In genomic region chr3:144124353-144124752, GRCm38 (mm10) we compare ENCODE assay signal across 11 mouse cellular contexts.
DNase-seq lines count a peak whose midpoint lies in the region; ATAC-seq and TF ChIP-seq lines count a peak whose summit lies in the region.
"Had no signal": no experiment of that assay in that cellular context is flagged by ENCODE, and none has a peak within 500 bp of the region (broad histone marks: within the 10 kb centered on the region; RNA-seq: fewer than 3 reads in every experiment).

No protein-coding gene starts in this region.

- no peak overlapping the region for H3K4me3 ChIP-seq in hindbrain, embryonic 13.5 days
- no peak overlapping the region for H3K4me3 ChIP-seq in hindbrain, embryonic 11.5 days (ENCODE audit: low read depth, low read length)
- H3K4me3 ChIP-seq in forebrain, postnatal 0 days (ENCODE audit: low read depth, low read length): no peak overlapping the region
- H3K4me3 ChIP-seq in stomach, postnatal 0 days (ENCODE audit: low read depth, low read length): no peak overlapping the region
- no peak overlapping the region for H3K4me3 ChIP-seq in heart, embryonic 11.5 days (ENCODE audit: low read depth, low read length)

- no peak overlapping the region for H3K4me2 ChIP-seq in hindbrain, embryonic 13.5 days
- no peak overlapping the region for H3K4me2 ChIP-seq in hindbrain, embryonic 11.5 days (replicated peaks; ENCODE audit: low read depth, low read length)
- H3K4me2 ChIP-seq in forebrain, postnatal 0 days (ENCODE audit: low read depth): no peak overlapping the region
- no peak overlapping the region for H3K4me2 ChIP-seq in stomach, postnatal 0 days (replicated peaks; ENCODE audit: low read depth)
- no peak overlapping the region for H3K4me2 ChIP-seq in heart, embryonic 11.5 days
- H3K4me2 ChIP-seq: liver, embryonic 11.5 days had no signal

- TF ChIP-seq CTCF in forebrain, postnatal 0 days (IDR thresholded peaks at IDR 0.05; ENCODE audit: low read depth): no peak
- no peak for TF ChIP-seq CTCF in stomach, postnatal 0 days (IDR thresholded peaks at IDR 0.05; ENCODE audit: low read depth)

- no peak for TF ChIP-seq EP300 in stomach, postnatal 0 days (optimal IDR thresholded peaks at IDR 0.05)

- H3K36me3 ChIP-seq in hindbrain, embryonic 13.5 days: no peaks in the 10 kb centered on the region
- no peaks in the 10 kb centered on the region for H3K36me3 ChIP-seq in hindbrain, embryonic 11.5 days (ENCODE audit: control insufficient read depth, insufficient read depth, low read length)
- no peaks in the 10 kb centered on the region for H3K36me3 ChIP-seq in forebrain, postnatal 0 days (ENCODE audit: insufficient read depth)
- H3K36me3 ChIP-seq in stomach, postnatal 0 days (ENCODE audit: control insufficient read depth, insufficient read depth, low read length): no peaks in the 10 kb centered on the region
- no peaks in the 10 kb centered on the region for H3K36me3 ChIP-seq in heart, embryonic 11.5 days (ENCODE audit: control insufficient read depth, insufficient read depth, low read length)

- 48% methylated on average over 4 of the region's 4 CpGs for whole genome bisulfite sequencing in hindbrain, embryonic 13.5 days
- WGBS in hindbrain, embryonic 11.5 days: 75% methylated on average over 4 of the region's 4 CpGs
- WGBS in forebrain, postnatal 0 days: 17% methylated on average over 4 of the region's 4 CpGs
- WGBS in stomach, postnatal 0 days: 69% methylated on average over 4 of the region's 4 CpGs
- WGBS in heart, embryonic 11.5 days (ENCODE audit: insufficient replicate concordance): 77% methylated on average over 4 of the region's 4 CpGs

- H3K9ac ChIP-seq in hindbrain, embryonic 13.5 days: no peak overlapping the region
- no peak overlapping the region for H3K9ac ChIP-seq in hindbrain, embryonic 11.5 days (ENCODE audit: low read depth, low read length)
- no peak overlapping the region for H3K9ac ChIP-seq in forebrain, postnatal 0 days
- H3K9ac ChIP-seq in stomach, postnatal 0 days (ENCODE audit: low read length): no peak overlapping the region
- no peak overlapping the region for H3K9ac ChIP-seq in heart, embryonic 11.5 days (ENCODE audit: low read depth, low read length)

- no peak overlapping the region for H3K27ac ChIP-seq in hindbrain, embryonic 13.5 days
- H3K27ac ChIP-seq in hindbrain, embryonic 11.5 days (ENCODE audit: low read depth, low read length): no peak overlapping the region
- no peak overlapping the region for H3K27ac ChIP-seq in forebrain, postnatal 0 days (ENCODE audit: low read depth, low read length)
- H3K27ac ChIP-seq in stomach, postnatal 0 days (replicated peaks): no peak overlapping the region
- H3K27ac ChIP-seq in heart, embryonic 11.5 days (ENCODE audit: low read depth, low read length): no peak overlapping the region

- no peaks in the 10 kb centered on the region for H3K27me3 ChIP-seq in hindbrain, embryonic 13.5 days
- H3K27me3 ChIP-seq in hindbrain, embryonic 11.5 days (ENCODE audit: control insufficient read depth, insufficient read depth, low read length): no peaks in the 10 kb centered on the region
- H3K27me3 ChIP-seq in forebrain, postnatal 0 days (ENCODE audit: insufficient read depth, low read length): no peaks in the 10 kb centered on the region
- no peaks in the 10 kb centered on the region for H3K27me3 ChIP-seq in stomach, postnatal 0 days (ENCODE audit: control insufficient read depth, insufficient read depth, low read length)
- no peaks in the 10 kb centered on the region for H3K27me3 ChIP-seq in heart, embryonic 11.5 days (ENCODE audit: control insufficient read depth, insufficient read depth, low read length)

- H3K9me3 ChIP-seq in hindbrain, embryonic 13.5 days: no peaks in the 10 kb centered on the region
- H3K9me3 ChIP-seq in hindbrain, embryonic 11.5 days (ENCODE audit: control insufficient read depth, low read length): no peaks in the 10 kb centered on the region
- no peaks in the 10 kb centered on the region for H3K9me3 ChIP-seq in forebrain, postnatal 0 days (ENCODE audit: low read length)
- no peaks in the 10 kb centered on the region for H3K9me3 ChIP-seq in stomach, postnatal 0 days (ENCODE audit: control insufficient read depth, low read length)
- H3K9me3 ChIP-seq in heart, embryonic 11.5 days (replicated peaks; ENCODE audit: control insufficient read depth, low read length): no peaks in the 10 kb centered on the region

- H3K4me1 ChIP-seq in hindbrain, embryonic 13.5 days (replicated peaks): no peaks in the 10 kb centered on the region
- no peaks in the 10 kb centered on the region for H3K4me1 ChIP-seq in hindbrain, embryonic 11.5 days (replicated peaks; ENCODE audit: control insufficient read depth, insufficient read depth, low read length)
- H3K4me1 ChIP-seq in forebrain, postnatal 0 days (ENCODE audit: insufficient read depth): no peaks in the 10 kb centered on the region
- no peaks in the 10 kb centered on the region for H3K4me1 ChIP-seq in stomach, postnatal 0 days (replicated peaks; ENCODE audit: control insufficient read depth, insufficient read depth)
- H3K4me1 ChIP-seq in heart, embryonic 11.5 days (ENCODE audit: control insufficient read depth, insufficient read depth, low read length): no peaks in the 10 kb centered on the region

- no peak for DNase-seq in hindbrain, embryonic 11.5 days (ENCODE audit: low spot score)
- peak; percentile 18 for DNase-seq in MN1 (ENCODE audit: low spot score)
- peak; percentile 48 for DNase-seq in brain, adult 2 months (ENCODE audit: low read depth, low spot score)
- DNase-seq in forebrain, postnatal 0 days: peak; percentile 58
- no peak for DNase-seq in embryo, embryonic 11 days
- DNase-seq in stomach, postnatal 0 days (ENCODE audit: low spot score): no peak
- DNase-seq: heart, postnatal 10 days; spleen, adult 18-20 months had no signal

- peak; percentile 89 for ATAC-seq in hindbrain, embryonic 13.5 days (ENCODE audit: low FRiP score)
- no peak for ATAC-seq in hindbrain, embryonic 11.5 days (ENCODE audit: low FRiP score)
- peak; percentile 51; the same call in 1 of the 2 replicates for ATAC-seq in forebrain, postnatal 0 days
- no peak for ATAC-seq in stomach, postnatal 0 days (ENCODE audit: low FRiP score, low TSS enrichment)
- no peak for ATAC-seq in heart, embryonic 11.5 days (replicated peaks; ENCODE audit: insufficient number of reproducible peaks, low FRiP score, low TSS enrichment)

Comparison
In these comparisons a context has a peak if more than half of its experiments do, and no peak if none do; other contexts are left out.
1. ATAC-seq: peak in hindbrain, embryonic 13.5 days (single experiment) and forebrain, postnatal 0 days (single experiment); none in hindbrain, embryonic 11.5 days (single experiment), stomach, postnatal 0 days (single experiment) and heart, embryonic 11.5 days (single experiment).
2. DNase-seq: peak in MN1 (single experiment), brain, adult 2 months (single experiment) and forebrain, postnatal 0 days (single experiment); none in hindbrain, embryonic 11.5 days (single experiment), embryo, embryonic 11 days (single experiment) and stomach, postnatal 0 days (single experiment).